Mouse (Mus musculus): Measurements from ENCODE around the gene Mmp14.

DNA sequence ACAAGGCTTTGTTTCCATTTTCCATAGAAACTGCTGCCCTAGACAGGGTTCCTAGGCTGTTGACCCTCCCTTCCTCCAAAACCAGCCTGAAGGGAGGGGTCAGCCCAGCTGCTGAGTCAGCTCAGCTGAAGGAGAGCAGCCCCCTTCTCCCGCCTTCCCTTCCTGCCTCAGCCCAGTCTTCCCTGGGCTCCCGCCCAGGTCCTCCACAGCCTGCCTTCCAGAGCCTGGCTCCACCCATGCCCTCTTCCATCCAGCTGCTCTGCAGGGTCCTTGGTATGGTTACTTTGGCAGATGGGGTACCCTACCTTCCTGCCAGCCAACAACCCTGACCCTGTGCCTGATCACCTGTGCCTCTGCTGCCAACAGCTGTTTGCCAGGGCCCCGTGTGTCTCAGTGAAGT is 11.8 kb downstream of the Mmp14 start:
- TF ChIP-seq POLR2A (IDR thresholded peaks at IDR 0.05; ENCODE audit: borderline replicate concordance, extremely low read depth, low read depth, low read length) (no peak), CTCF (IDR thresholded peaks at IDR 0.05; ENCODE audit: insufficient read depth, low read length) (no peak)

All from lung, adult 2 months (tissue).